ENCODE assay signal across 25 mouse cellular contexts in the genomic region with DNA sequence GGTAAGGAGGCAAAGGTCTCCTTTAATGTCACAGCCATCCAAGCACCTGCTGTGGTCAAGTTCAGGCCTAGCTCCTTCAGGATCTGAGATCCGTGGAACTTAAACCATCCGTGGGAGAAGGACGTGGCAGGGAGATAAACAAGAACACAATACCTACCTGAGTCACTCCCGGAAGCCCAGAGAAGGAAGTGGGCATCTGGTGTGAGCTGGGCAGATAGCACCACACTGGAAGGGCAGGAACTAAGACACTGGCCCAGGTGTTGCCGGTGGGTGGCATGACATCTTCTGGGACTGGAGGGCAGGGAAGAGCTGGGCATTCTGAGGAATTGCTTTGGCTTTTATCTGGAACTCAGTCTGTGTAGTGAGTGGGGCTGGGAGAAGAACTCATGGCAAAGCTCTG. TPM values are rescaled to one million over a fixed set of nuclear protein-coding genes. Genes with fewer than 3 reads are reported as not detected.
"Had no signal": no experiment of that assay in that cellular context is flagged by ENCODE, and none has a peak within 500 bp of the region (broad histone marks: within the 10 kb centered on the region; RNA-seq: fewer than 3 reads in every experiment).

No protein-coding gene starts in this region.

- DNase-seq: kidney, adult 18-20 months; kidney, postnatal 36 days; left cerebral cortex, postnatal 4 days; liver, postnatal 0 days; lung, embryonic 14.5 days; lung, postnatal 36 days; retina, postnatal 1 day; right cerebral cortex, postnatal 25 days; thymus, postnatal 36 days had no signal

- H3K27me3 ChIP-seq: limb, embryonic 12.5 days; limb, embryonic 15.5 days; midbrain, embryonic 15.5 days; neural tube, embryonic 12.5 days; neural tube, embryonic 15.5 days had no signal

- H3K4me3 ChIP-seq: limb, embryonic 12.5 days; limb, embryonic 15.5 days; midbrain, embryonic 12.5 days; midbrain, embryonic 15.5 days; neural tube, embryonic 12.5 days; neural tube, embryonic 15.5 days had no signal

- H3K36me3 ChIP-seq: limb, embryonic 12.5 days; limb, embryonic 15.5 days; midbrain, embryonic 12.5 days; midbrain, embryonic 15.5 days; neural tube, embryonic 12.5 days; neural tube, embryonic 15.5 days had no signal

- ATAC-seq: liver, postnatal 0 days; lung, postnatal 0 days; midbrain, embryonic 15.5 days had no signal

- H3K27ac ChIP-seq: kidney, postnatal 0 days; limb, embryonic 12.5 days; limb, embryonic 15.5 days; liver, embryonic 14.5 days; midbrain, embryonic 12.5 days; midbrain, embryonic 15.5 days; neural tube, embryonic 12.5 days; neural tube, embryonic 15.5 days had no signal

- H3K4me2 ChIP-seq: limb, embryonic 12.5 days; limb, embryonic 15.5 days; liver, embryonic 11.5 days; lung, embryonic 14.5 days; midbrain, embryonic 12.5 days; midbrain, embryonic 15.5 days; neural tube, embryonic 12.5 days; neural tube, embryonic 15.5 days had no signal

- H3K9ac ChIP-seq: limb, embryonic 12.5 days; limb, embryonic 15.5 days; liver, embryonic 14.5 days; liver, postnatal 0 days; lung, embryonic 14.5 days; midbrain, embryonic 12.5 days; midbrain, embryonic 15.5 days; neural tube, embryonic 12.5 days; neural tube, embryonic 15.5 days had no signal

- H3K9me3 ChIP-seq: limb, embryonic 12.5 days; limb, embryonic 15.5 days; midbrain, embryonic 12.5 days; midbrain, embryonic 15.5 days; neural tube, embryonic 12.5 days; neural tube, embryonic 15.5 days had no signal

RNA-seq across cellular contexts. Expression of a gene that starts 45.7 kb away (rescaled TPM):
- total RNA-seq: layer of hippocampus, adult 8-10 months; layer of hippocampus, postnatal 10 days; left cerebral cortex, adult 8-10 months; left cerebral cortex, postnatal 14 days; left cerebral cortex, postnatal 4 days had no signal
- polyA plus RNA-seq: kidney, embryonic 14.5 days; kidney, postnatal 0 days; limb, embryonic 12.5 days; lung, postnatal 0 days; midbrain, embryonic 12.5 days; midbrain, embryonic 15.5 days; neural tube, embryonic 12.5 days; neural tube, embryonic 15.5 days; spleen, adult 2 months had no signal
